Mouse (Mus musculus): ENCODE measurements around the gene Sh3gl2.

Gene Sh3gl2

DNA sequence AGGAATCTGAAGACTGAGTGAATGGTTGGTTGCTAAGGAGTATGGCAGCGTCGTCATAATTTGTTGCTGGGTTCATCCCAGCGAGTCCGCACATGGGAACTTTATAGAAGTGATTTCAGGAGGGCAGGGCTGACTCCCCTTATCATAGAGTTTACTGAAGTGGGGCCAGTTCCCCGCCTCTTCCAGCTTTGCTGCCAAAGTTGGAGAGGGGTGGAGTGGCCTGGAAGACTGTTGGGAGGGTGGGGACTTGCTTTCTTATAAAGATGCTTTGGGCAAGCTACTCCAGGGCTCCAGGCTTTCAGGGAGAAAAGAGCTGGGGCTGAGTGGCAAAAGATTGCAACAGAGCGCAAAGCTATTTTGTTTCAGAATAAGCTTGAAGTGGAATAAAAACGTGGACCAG, 308.4 kb downstream of the Sh3gl2 start:
- in situ Hi-C loops (cut with MboI; ENCODE audit: low pct_unique_long_range_greater_than_20kb in 1 of 2, low sequenced_read_pairs in 2 of 2, unreplicated experiment in 1 of 2), result no loop called here

DNA sequence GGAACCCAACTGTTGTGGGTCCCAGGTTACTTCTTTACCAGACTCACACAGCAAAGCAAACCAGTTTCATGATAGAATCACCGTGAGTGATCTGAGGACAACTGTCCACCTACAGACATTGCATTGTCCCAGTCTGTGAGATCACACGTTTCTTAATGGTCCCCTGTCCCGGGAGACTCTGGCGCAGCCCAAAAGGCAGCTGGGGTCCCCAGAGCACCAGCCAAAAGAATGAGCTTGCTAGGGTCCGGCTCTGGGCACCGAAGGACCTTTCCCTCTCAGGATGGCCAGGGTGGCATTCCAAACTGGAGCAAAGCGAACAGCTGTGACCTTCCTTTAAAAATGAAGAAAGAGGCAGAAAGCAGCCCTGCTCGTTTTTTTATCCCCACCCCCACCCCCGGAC, 308.9 kb downstream of the Sh3gl2 start, which contains the start of gene Adamtsl1:
Gene Adamtsl1, plus strand, starts transcription at position 381 of the 400 bp plus-strand sequence.
- in situ Hi-C loops (cut with MboI; ENCODE audit: low pct_unique_long_range_greater_than_20kb in 1 of 2, low sequenced_read_pairs in 2 of 2, unreplicated experiment in 1 of 2), result no loop called here

DNA sequence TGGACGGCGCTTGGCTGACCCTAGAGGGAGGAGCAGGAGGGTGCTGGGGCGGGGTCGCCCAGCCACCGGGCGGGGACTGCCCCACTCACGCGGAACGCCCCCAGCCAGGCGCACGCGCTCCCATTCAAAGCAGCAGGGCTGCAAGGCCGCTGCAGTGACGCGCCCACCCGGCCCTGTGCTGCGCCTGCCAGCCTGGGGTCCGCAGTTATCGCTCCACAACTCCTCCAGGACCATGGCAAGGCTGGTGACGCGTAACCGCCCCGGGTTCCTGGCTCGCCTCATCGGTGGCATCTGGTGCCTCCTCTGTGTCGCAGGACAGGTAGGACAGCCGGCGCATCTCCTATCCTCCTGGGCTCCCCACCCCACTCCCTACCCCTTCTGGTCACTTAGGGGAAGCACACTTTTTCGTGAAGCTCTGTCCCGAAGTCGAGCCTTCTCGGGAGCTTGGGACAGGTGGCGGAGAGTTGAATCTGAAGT, 309.3 kb downstream of the Sh3gl2 start:
- in situ Hi-C loops (cut with MboI; ENCODE audit: low pct_unique_long_range_greater_than_20kb in 1 of 2, low sequenced_read_pairs in 2 of 2, unreplicated experiment in 1 of 2), result no loop called here

DNA sequence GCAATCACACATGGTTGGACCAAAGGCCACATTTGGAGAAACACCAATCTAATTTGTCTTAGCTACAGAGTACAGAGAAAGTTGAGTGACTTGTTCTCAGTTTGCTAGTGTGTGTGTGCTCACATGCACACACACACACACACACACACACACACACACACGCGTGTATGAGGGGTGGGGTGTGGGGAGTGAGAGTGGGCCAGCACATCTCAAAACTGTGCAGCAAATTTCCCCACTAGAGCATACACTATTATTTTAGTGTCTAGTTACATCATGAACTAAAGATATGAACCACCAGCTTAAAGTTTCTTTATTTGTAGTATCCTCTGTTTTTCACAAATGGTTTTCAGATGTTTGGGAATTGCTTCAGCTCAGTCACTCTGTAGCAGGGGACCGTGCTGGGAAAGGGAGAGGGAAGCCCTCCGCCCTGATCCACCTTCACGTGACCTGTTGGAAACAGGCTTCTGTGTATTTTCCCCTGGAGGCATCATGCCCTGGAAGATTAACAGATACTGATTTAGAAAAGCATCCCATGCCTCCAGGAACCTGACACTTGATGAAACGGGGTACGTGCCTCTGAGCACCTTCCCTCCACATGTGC, 322.1 kb downstream of the Sh3gl2 start:
- in situ Hi-C loops (cut with MboI; ENCODE audit: low pct_unique_long_range_greater_than_20kb in 1 of 2, low sequenced_read_pairs in 2 of 2, unreplicated experiment in 1 of 2), result no loop called here

DNA sequence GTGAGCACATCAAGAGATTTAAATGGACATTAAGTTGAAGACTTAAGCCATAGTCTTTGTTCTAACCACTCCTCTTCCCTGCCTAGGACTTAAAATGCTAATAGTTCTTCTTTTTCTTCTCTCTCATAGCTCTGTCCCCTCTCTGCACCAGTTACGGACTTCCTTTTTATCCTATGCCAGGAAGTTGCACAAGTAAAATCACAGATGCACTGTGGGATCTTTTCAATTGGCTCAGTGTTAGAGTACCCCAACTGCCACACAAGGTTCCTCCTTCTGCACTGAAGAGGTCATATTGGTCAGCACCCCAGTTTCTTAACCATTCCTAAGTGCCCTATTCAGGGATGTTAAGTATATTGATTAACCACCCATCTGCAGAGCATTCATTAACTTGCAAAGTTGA, 324.9 kb downstream of the Sh3gl2 start:
- in situ Hi-C loops (cut with MboI; ENCODE audit: low pct_unique_long_range_greater_than_20kb in 1 of 2, low sequenced_read_pairs in 2 of 2, unreplicated experiment in 1 of 2), result no loop called here

DNA sequence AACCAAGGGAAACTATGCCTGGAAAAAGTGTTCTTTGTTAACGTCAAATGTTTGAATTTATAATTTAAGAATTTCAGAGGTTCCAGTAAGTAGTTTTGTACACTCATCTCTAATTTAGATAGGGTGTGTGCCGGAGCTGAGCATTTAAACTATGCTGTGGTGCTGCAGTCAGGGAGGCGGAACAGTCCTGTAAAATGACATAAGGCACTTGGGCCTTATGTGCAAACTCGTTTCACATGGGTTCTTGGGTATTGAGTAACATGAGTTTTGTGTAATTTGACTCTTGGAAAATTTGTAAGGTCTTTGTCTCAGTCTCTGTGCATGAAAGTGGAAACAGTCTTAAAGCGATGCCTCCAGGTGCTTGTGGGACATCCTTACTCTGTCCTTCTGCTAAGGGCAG, 334.8 kb downstream of the Sh3gl2 start:
- in situ Hi-C loops (cut with MboI; ENCODE audit: low pct_unique_long_range_greater_than_20kb in 1 of 2, low sequenced_read_pairs in 2 of 2, unreplicated experiment in 1 of 2), result no loop called here

DNA sequence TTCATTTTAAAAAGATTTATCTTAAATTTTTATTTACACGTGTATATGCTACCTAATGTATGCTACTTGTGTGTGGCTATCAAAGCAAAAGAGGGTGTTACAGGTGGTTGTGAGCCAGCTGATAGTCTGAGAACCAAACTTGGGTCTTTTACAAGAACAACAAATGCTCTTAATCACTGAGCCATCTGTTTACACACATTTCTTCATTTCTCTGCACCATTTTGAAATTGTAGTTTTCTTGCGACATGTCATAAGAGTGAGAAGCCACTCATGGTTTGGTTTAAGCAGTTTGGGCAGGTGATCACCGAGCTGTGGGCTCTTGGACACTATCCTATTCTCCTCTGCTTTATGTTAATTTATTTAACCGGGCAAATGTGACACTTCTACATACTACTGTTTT, 338.3 kb downstream of the Sh3gl2 start:
- in situ Hi-C loops (cut with MboI; ENCODE audit: low pct_unique_long_range_greater_than_20kb in 1 of 2, low sequenced_read_pairs in 2 of 2, unreplicated experiment in 1 of 2), result no loop called here

DNA sequence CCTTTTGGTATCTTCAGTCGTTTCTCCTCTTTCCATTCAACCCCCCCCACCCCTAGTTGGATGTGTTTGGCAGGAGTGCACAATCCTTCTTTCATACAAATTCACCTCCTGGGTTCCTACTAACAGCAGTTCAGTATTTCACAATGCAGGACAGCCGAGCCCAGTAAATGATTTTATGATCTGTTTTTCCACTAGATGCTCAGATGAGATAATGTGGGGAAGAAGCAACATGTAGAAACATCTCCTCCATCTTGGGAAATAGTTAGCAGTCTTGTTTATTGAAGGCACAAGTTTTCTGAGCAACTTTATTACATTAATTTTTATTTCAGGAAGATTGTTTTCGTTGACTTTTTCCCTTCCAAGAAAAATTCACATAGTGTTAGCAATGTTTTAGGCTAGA, 349.8 kb downstream of the Sh3gl2 start:
- in situ Hi-C loops (cut with MboI; ENCODE audit: low pct_unique_long_range_greater_than_20kb in 1 of 2, low sequenced_read_pairs in 2 of 2, unreplicated experiment in 1 of 2), result no loop called here

DNA sequence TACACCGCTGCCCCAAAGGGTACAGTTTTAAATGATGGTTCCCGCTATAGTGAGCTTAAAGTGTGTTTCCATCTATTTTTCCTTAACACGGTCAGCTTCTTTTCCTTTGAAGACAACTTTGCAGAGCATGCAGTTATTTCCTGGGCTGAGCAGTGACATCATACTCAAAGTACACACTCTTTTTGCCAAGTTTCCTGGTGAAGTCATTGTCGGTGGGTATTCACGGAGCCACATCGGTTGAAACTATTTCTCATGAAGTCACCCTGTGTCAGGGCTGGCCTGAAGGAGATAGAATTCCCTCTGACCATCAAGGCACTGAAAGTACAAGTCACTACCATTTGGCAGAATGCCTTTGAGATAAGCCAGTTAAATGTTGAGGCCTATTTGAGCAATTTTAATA, 354.8 kb downstream of the Sh3gl2 start:
- in situ Hi-C loops (cut with MboI; ENCODE audit: low pct_unique_long_range_greater_than_20kb in 1 of 2, low sequenced_read_pairs in 2 of 2, unreplicated experiment in 1 of 2), result no loop called here

DNA sequence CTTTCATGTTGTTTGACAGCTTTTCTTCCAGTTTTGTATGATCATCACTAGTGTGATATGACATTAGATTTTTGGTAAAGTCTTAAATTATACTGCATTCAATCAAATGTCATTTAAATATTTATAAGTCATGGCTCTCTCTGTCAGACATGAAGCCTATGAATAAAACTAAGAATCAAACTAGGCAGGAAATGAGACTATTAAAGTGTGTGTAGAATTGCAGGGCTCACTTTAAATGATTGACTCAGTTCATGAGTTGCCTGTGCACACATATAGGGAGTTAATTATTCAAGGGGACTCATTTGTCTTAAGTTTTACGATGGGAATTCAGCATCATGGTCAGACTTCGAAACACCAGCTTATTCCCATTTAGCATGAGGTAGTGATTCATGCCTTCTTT, 380.5 kb downstream of the Sh3gl2 start:
- in situ Hi-C loops (cut with MboI; ENCODE audit: low pct_unique_long_range_greater_than_20kb in 1 of 2, low sequenced_read_pairs in 2 of 2, unreplicated experiment in 1 of 2), result no loop called here

DNA sequence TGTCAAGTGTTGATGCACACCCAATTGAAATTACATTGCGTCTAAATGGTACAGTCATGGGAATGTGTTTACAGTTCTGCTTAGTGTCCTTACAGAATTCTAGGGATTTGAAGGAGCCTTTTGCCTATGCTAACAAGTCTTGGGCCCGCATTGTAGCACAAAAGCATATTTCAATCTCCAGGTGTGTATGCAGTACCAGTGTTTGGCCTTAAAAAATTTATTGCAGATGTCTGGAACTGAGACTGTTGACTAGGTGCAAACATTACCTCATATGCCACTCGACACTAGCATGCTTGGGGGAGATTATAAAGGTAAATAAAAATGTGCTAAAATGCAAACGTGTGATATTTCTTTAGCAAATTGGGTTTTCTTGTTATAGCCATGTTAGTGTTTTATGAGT, 384.0 kb downstream of the Sh3gl2 start:
- in situ Hi-C loops (cut with MboI; ENCODE audit: low pct_unique_long_range_greater_than_20kb in 1 of 2, low sequenced_read_pairs in 2 of 2, unreplicated experiment in 1 of 2), result no loop called here

DNA sequence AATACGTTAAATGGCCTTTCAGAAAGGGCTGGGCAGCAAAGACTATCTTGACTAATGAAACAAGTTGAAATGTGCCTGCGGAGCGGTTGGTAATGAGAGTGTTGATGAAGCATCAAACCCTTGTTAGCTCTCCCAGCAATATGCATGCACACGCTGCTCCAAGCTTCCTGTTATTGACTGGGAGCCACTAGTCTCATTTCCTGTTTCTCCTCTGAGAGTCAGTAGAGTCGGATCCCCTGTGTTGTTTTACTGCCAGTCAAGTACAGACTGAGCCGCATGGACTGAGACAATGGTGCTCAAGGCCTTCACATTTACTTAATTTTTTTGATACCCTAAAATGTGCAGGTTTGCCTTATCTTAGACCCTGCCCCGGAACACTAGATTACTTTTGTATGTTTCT, 386.1 kb downstream of the Sh3gl2 start:
- in situ Hi-C loops (cut with MboI; ENCODE audit: low pct_unique_long_range_greater_than_20kb in 1 of 2, low sequenced_read_pairs in 2 of 2, unreplicated experiment in 1 of 2), result no loop called here

DNA sequence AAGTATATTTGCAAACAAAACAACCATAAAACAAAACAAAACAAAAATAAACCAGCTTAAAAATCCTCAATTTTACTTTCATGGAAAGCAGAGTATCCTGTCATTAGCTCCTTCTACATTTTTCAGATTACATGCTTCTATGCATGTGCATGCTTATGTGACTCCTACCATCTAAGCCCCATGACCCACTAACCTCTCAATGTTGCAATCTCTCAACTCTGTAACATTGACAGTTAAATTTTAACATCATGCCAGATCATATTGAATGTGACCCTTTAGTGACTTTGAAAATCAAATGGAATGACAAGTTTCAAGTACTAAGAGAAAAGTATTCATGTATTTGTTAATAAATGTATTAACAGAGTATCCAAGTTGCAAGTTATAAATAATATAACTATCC, 389.2 kb downstream of the Sh3gl2 start:
- in situ Hi-C loops (cut with MboI; ENCODE audit: low pct_unique_long_range_greater_than_20kb in 1 of 2, low sequenced_read_pairs in 2 of 2, unreplicated experiment in 1 of 2), result no loop called here

DNA sequence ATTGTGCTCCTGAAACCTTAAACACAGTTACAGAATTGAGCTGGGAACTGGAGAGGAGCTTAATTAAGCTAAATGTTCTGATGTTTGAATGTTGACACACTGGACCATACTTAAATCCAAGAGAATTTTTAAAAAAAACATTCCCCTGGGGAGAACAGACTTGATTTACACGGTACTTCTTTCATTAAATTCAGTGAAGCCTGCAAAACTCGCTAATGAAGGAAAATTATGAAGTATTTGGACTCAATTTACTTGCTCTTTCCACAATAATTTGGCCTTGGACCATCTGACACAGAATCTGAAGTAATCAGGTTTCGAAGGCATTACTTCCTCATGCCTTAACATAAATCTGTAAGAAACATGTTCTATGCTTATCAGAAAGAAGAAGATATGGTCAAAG, 408.4 kb downstream of the Sh3gl2 start:
- in situ Hi-C loops (cut with MboI; ENCODE audit: low pct_unique_long_range_greater_than_20kb in 1 of 2, low sequenced_read_pairs in 2 of 2, unreplicated experiment in 1 of 2), result no loop called here

DNA sequence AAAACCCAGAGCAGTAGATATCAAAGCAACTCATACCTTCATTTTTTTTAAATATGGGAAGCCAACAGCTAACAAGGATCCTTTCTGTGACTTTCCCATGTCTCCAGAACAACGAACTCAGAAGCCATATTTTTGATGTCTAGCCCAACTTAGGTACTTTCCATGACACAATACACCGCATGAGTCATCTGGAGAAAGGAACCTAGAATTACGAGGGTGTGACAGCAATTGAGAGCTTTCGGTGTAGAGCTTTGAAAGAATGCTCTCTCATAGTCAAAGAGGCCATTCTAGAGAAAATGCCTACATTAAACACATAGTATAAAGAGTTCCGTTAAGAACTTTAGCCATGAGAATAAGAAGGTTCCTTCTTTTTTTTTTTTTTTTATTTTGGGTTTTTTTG, 413.8 kb downstream of the Sh3gl2 start:
- in situ Hi-C loops (cut with MboI; ENCODE audit: low pct_unique_long_range_greater_than_20kb in 1 of 2, low sequenced_read_pairs in 2 of 2, unreplicated experiment in 1 of 2), result no loop called here

DNA sequence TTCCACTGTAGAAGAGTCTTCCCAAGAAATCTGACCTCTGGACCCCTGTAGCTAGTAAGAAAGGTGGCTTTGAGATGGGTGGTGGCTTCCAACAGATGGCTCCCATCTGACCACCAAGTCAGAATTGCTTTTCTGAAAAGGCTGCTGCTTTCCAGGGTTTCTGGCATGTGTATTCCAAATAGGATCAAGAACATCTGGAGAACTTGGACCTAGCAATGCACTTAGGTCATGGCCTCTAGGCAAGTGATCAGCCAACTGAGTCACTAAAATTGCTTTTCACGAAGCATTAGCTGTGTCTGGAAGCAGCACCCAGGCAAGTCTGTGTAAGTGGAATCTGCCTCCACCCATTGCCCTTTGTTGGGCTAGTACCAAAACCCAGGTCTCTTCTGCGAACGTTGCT, 414.3 kb downstream of the Sh3gl2 start:
- in situ Hi-C loops (cut with MboI; ENCODE audit: low pct_unique_long_range_greater_than_20kb in 1 of 2, low sequenced_read_pairs in 2 of 2, unreplicated experiment in 1 of 2), result no loop called here

DNA sequence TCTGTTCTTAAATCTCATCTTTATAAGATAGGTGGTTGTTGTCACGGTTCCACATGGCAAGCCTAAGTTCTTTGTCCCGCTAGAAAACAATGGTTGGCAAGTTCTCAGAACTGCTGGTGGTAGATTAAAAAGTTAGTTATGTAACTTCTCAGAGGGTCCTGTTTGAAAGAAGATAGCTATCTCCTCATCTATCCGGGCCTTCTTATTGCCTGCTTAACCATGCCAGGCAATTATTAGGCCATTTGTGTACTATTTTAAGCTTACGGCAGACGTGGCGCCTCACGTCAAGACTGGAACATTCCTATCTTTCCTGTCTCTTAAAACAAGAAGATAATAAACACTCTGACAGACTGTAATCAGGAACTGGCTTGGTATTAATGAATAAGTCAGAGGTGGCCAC, 424.5 kb downstream of the Sh3gl2 start:
- in situ Hi-C loops (cut with MboI; ENCODE audit: low pct_unique_long_range_greater_than_20kb in 1 of 2, low sequenced_read_pairs in 2 of 2, unreplicated experiment in 1 of 2), result no loop called here

DNA sequence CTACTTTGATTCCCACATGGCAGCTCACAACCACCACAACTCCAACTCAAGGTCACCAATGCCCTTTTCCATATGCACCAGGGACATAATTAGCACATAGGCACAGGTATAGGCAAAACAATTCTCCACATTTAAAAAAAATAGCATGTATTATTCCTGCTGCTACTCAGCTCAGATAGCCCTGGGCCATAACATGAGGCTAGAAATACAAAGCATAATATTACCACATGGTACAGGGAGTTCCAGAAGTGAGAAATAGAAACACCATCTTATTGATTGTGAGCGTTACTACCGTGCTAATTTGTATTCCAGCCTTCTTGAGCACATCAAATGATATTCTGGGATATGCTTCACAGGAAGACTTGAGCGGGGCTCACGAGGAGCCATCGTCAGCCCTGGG, 464.3 kb downstream of the Sh3gl2 start:
- in situ Hi-C loops (cut with MboI; ENCODE audit: low pct_unique_long_range_greater_than_20kb in 1 of 2, low sequenced_read_pairs in 2 of 2, unreplicated experiment in 1 of 2), result no loop called here

DNA sequence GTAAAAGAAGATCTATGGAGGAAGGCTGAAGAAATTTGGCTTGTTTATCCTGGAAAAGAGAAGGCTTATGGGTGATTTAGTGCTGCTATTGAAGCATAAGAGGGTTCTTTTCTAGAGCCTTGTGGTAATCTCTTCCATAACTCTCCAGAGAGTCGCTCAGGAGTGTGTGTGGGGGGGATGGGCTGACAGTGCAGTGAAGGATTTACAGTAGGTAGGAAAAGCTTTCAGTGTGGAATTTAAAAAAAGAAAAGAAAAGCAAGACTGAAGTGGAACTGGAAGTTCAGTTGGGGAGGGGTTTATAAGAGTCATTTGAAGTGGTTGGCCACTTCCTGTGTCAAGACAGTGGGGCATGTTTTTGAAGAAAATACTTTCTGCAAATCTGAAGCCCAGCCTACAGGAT, 464.8 kb downstream of the Sh3gl2 start:
- in situ Hi-C loops (cut with MboI; ENCODE audit: low pct_unique_long_range_greater_than_20kb in 1 of 2, low sequenced_read_pairs in 2 of 2, unreplicated experiment in 1 of 2), result no loop called here

DNA sequence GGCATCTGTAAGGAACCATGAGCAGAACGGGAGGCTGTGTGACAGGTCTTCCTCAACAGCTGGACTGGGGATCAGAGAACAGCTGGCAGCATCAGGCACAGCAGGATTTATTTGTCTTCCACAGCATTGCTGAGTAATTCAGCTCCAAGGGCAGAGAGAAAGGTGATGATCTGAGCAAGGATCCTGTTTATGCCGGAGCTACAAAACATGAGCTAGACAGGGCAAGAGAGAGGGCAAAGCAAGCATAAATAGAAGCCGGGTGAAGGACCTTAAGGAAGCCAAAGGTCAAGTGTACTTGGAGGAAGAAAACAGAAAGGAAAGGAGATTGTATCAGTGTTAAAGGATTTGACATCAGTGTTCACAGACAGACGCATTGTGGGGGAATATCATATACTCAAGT, 467.4 kb downstream of the Sh3gl2 start:
- in situ Hi-C loops (cut with MboI; ENCODE audit: low pct_unique_long_range_greater_than_20kb in 1 of 2, low sequenced_read_pairs in 2 of 2, unreplicated experiment in 1 of 2), result no loop called here

DNA sequence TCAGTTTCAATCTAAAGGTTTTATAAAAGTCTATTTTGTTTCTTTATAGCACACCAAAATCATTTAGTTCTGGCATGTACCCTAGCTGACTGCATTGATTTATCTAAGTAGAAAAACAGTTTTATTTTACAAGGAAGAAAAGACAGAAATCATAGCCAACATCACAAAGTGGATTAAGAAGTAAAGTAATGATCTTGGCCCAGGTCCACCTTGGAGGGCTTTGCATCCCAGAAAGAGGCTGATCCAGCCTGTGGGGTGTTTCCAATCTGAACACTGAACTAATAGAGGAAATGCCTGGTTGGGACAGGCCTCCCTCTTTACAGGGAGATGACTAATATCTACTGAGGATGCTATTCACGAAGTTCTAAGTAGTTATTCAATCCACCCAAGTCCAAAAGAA, 472.7 kb downstream of the Sh3gl2 start:
- in situ Hi-C loops (cut with MboI; ENCODE audit: low pct_unique_long_range_greater_than_20kb in 1 of 2, low sequenced_read_pairs in 2 of 2, unreplicated experiment in 1 of 2), result loop anchor here in 1 of 2 experiments (25.0 kb wide), 1 partner anchor 540 kb away; no protein-coding TSS in a partner anchor
